Mouse (Mus musculus) left cerebral cortex, adult 8-10 months (tissue): ENCODE measurements around the gene Tenm2. TPM values are rescaled to one million over a fixed set of nuclear protein-coding genes. Genes with fewer than 3 reads are reported as not detected.

Experiments
- DNase-seq, 2 experiments: peaks; one replicate each; pipeline ENCODE4 v3.0.0; 2022; ENCODE audit warnings: low spot score in 2 of 2
- total RNA-seq, 4 experiments: library from RNA; stranded (reverse); gene quantifications; 2 replicates each; pipeline ENCODE4 v1.2.4; 2022

Tenm2 gene
- total RNA-seq, 4 experiments from 2014 or later, result 89.1 to 98.1 (median 90.5) TPM

DNA sequence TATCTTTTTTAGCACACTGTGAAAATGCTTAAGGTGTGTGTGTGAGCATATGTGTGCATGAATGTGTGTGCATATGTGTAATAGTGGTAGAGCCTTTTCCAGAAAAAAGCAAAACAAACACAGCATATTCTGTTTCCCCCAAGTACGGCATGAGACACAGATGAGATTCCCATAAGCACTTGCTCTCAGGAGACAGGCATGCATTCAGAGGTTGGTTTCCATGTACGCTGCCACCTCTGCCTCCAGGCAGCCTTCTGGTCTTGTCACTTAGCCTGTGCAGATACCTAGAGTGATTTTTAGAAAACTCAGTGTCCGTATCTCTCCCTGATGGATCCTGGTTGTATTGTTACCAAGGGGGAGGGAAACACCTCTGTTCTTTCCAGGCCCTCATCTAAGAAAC lies 1013.7 kb downstream of the Tenm2 start:
- no peak for DNase-seq

DNA sequence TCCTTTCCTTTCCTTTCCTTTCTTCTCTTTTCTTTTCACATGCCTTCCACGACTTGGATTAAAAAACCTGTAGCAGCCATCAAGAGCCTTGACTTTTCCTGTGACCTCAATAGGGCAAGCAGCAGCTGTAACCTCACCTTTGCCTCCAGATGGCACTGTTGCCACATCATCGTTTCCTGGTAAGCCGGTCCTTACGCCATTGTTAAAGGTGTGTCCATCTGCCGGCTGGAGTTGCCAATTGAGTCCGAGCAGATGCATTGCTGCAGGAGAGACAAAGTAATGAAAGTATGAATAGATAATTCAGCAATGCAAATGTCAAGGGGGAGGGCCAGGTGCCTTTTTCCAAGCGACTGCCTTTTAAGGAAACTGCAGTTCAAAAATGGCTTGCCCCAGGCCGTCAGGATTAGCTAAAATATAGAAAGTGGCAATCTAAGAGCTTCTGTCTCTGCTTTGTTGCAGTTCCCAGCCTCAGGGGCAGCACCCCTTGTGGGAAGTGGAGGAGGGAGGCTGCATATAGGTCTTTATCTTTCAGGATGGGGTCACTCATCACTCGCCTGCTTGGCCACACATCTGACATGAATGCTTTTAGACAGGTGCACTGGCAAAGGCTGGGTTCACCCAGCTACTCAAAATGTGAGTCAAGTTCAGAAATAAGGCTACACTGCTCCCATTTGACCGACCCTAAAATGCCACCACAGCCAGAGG lies 1014.3 kb downstream of the Tenm2 start:
- DNase-seq, result peak; percentile 59 to 75

DNA sequence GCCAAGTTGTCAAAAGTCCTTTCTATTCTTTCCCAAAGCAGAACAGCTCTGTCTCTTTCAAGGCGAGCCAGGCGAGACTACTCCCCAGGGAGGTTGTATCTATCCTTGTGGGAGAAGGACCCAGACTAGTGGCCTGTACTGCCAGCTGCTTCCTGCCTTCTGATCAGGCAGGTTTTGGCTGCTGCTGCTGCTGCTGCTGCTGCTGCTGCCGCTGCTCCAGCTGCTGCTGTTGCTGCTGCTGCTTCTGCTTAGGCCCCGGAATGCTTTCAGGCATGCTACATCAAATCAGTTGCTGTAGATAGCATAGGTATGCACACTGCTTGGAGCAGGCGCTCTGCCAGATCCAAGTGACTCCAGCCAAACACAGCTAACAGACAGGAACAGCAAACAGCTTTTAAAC lies 1015.1 kb downstream of the Tenm2 start:
- DNase-seq, result no peak

DNA sequence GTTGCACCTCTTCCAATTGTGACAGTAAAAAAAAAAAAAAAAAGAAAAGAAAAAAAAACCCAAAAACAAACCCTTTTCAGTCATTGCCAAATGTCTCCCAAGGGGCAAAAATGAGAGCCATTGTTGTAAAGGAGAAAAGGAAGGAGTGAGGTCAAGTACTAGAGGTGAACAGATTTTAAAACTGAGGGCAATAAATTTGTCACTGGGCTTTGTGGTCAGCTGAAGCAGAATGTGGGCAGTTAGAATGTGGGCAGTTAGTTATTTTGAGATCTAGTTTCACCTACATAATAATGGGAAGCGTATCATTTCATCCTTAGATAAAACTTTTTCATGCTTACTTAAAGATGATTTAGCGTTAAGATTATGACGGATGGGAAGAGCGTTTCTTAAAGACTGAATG lies 1016.2 kb downstream of the Tenm2 start:
- DNase-seq, result no peak

DNA sequence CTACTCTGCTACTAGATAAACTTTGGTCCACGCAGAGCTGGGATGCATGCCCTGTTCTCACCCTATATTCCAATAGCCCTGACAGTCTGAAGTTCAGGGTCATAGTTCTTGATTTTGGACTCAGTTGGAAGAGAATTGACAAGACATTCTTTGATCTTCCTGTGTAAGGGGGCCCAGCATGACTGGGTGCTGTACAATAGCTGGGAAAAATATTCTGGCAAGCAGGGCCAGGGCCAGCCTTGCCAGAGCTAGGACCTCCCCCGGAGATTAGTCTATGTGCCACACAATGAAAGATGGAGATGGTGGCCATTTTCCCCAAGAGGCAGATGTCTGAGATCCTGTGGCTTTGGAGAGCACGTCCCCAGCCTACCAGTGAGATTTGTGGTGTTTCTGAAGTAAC lies 1021.2 kb downstream of the Tenm2 start:
- DNase-seq, result no peak

DNA sequence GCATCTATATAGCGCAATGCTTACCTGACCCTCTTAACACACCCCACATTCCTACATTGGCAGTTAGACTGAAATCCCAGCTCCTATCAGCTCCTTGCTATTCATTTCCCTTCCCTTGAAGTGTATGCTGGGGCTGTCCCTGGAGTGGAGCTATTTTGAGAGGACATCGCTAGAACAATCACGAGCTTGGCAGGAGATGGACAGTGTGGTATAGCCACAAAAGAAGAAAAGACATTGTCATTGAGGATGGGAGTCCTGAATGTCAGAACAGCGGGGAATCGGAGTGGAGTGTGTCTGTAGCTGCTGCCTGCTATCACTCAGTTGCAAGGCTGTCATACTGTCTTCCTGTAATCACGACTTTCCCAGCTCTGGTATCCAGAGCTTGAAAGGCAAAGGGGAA lies 1031.4 kb downstream of the Tenm2 start:
- DNase-seq, result no peak

DNA sequence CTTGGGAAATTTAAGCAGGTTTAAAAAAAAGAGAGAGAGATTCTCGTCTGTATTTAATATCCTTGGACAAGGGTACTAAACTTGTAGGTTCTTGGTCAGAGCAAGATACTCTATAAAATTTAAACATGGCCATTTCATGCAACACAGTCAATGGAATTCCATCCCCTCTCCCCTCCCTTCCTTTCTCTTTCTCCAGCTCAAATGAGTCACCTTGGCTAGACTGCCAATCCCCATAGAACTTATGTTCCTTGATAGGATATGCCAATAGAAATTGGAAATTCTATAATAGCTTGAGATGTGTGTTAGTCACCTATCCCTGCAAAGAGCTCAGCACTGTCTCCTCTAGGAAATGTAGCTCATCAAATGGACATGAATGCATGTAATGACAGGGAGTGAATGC lies 1031.9 kb downstream of the Tenm2 start:
- no peak for DNase-seq

DNA sequence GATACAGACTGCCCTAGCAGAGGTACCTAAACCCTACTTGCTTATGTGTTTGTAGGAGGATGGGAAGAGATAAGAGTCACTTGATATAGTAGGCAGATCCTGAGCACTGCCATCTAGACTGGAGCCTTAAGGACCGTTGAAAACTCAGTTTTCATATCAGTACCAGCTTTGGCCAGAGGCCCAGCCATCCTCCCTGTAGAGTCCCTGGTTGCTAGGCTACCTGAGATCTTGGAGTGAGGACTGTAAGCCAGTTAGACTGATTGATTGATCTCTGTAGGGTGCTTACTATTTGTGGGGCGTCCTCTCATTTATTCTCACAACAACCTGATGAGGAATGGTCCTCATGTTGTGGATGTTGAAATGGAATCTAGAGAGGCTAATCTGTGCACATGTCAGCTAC lies 1041.4 kb downstream of the Tenm2 start:
- no peak for DNase-seq

DNA sequence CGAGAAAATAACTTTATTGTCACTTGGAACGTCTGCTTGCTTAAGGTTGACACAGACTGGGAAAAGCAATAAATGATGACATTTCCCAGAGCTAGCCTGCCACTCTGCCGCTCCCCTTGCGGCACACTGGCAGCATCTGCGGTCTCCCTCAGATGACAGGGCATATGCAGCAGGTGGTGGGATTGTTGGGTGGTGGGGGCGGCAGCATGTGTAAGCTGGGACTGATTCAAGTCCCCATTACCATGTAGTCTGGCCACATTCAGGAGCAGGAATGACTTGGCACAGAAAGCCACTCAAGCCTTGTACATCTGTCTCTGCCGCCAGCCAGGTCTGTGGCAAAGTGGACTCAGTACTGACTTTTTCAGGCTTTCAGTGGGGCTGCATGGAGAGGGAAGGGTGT lies 1059.7 kb downstream of the Tenm2 start:
- peak in 1 of 2 experiments; percentile 69 for DNase-seq

DNA sequence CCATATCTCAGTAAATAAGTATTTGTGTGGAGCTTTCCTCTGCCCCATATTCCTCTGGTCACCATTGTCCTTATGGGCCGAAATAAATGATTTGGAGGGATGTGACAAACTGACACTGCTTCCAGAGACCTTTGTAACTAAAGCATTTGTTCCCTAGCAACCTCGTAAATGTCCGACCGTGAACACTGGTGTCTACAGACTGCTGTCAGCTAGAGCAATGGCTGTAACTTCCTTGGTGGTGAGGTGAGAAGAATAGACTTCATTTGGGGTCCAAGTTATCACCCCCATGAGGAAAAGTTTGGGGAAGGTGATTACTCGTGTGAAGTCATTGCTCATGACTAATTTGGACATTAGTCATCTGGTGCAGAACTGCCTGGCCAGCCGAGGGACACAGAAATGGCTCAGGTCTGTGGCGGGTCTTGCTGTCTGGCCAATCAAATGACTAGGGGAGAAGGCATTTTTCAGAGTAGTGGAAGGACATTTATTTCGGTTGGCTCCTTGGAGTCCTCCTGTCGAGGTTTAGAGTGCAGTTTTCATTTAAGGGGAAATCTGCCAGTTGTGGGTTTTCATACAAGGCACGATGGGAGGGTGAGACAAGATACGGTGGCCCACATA lies 1062.6 kb downstream of the Tenm2 start:
- DNase-seq, result no peak

DNA sequence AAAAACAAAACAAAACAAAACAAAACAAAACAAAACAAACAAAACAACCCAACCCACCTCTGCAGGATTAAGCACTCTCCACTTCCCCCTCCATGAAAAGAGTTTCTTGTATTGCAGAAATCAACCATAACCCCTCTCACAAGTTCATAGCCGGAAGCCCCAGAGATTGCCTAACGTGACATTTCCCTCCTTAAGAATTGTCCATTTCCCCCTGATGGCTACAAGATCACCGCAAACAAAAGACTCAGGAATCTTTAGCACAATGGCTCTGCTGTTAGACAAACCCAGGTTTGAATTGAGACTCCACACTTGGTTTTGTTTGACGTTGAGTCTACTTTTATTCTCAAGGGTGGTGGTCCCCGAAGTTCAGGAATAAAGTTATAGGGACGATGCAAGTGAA lies 1063.2 kb downstream of the Tenm2 start:
- no peak for DNase-seq

DNA sequence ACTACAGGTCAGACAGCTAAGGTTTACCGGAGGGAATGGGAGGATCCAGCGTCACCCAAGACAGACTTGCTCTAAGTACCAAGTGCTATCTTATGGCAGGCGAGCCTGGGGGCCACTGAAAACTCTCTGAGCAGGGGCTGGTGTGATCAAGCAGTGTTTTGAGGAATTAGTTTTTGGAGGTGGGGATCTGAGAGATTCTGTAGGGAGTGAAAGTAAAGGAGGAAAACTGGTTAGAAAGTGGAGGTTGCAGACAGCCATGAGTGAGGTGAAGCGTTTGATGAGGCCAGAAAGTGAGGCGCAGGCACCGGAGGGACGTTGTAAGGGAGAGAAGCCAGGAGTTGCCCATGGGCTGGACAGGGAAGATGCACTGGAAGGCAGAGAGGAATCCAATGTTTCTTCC lies 1063.8 kb downstream of the Tenm2 start:
- no peak for DNase-seq

DNA sequence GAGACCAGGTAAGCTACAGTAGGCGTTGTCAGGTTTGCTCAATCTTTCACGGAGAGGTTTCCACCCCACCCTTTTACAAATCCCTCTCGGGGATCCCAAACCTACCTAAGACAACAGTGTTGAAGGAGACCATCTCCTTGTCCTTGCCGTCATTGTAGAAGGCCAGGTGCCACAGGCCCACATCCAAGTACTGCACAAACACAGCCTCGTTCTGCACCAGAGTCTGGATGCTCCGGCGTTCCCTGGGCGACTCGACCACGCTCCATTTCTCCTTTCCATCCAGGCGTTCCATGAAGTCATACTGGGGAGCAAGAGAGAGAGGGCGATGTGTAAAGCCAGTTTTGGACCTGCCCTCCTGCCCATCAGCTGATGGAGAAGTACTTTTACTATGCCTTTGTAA lies 1064.5 kb downstream of the Tenm2 start:
- DNase-seq, result no peak

DNA sequence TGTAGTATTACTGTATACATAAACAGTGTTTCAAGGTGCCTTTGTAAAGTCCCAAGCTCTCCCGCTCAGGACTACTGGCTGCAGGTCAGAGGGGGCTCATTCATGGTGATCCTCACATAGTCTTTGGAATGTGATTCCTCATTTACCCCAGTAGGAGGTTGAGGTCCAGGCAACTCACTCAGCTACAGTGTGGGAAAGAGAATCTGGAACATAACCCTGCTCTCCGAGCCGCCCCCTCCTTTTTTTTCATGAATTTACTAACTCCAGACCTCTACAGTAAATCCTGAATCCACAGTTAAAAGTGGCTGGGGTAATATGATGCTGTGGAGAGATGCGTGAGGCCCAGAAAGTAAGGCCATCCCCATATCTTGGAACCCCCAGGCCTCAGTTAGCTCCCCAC lies 1066.0 kb downstream of the Tenm2 start:
- no peak for DNase-seq

DNA sequence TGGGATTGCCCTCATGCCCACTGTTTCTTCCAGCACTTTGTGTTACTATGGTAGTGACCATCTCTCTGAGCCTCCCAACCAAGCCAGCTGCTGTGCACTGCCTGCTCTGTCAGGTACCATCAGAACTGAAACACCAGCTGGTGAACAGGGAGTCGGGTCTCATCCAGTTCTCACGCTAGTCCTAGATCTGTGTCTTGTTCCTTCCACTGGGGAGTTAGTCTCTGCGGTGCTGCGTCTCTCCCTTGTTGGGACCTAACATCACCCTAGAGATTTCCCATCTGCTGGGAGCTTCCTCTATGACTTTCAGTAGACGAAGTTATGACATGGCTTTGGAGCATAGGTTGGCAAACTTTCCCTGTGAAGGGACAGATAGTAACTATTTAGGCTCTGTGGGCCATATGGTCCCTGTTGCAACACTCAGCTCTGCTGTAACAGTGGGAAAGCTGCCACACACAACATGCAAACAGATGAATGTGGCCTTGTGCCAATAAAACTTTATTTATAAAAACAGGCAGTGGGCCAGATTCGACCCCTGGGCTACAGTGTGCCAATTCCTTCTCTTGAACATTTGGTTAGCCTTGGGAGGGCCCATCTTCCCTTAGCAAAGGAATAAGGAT lies 1066.7 kb downstream of the Tenm2 start:
- no peak for DNase-seq

DNA sequence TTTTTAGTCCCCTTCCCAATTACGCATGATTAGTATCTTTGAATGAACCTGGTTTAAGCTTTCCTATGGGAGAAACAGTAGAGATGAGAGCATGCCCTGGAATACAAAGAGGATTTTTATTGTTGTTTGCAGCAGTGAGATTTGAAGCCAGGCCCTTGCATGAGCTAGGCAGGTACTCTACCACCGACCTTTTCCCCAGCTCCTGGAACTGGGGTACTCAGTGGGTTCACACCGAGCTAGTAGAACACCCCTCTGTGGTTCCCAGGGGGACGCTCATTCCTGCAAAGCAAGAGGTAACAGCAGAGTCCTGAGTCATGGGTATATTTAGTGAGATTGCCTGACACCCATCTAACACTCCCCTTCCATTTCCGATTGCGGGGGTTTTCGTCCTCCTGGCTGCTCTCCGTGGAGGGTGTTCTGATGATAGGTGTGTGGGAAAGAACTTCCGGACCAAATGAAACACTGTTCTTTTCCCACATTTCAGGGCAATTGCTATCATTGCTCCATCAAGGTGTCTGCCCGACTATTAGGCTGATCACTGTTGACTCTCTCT lies 1067.9 kb downstream of the Tenm2 start:
- no peak for DNase-seq

DNA sequence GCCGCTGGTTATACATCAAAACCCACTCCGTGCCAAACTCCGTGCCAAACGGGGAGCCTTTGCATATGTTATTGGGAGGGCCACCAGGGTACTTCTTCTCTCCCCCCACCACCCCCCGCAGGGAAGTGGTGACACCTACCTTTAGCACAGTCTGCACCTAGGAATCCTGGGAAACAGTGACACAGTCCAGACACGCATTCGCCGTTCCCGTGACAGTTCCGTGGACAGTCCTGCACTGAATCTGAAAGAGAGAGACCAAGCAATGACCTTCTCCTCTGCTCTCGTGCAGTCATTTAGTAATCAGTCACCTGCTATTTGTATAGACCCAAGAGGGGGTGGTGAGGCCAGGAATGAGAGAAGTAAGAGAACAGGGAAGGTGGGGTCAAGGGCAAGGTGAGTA lies 1072.2 kb downstream of the Tenm2 start:
- peak in 1 of 2 experiments; percentile 3 for DNase-seq

DNA sequence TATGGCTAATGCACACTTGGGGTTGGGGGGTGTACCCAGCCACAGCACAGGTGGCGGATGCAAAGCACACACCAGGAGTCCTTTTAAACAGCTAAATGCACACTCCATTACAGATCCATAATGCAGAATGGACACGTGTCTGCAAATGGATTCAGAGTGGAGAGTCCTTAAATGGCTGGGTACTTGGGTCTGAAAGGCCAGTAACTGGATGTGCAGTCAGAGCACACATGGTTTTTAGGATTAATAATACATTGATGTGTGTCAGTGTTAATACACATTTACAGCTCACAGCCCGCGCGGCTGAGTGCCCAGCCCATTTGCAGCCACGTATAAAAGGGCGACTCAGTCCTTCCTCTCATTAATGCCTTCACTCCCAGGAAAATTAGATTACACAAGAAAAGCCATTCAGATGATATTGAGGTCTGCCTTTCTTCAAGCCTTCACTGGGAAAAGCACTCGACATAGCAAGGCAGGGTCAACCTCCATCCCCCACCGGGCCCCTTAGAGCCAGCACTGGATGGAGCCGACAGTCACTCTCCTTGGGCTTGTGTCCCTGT lies 1073.9 kb downstream of the Tenm2 start:
- DNase-seq, result peak in 1 of 2 experiments; percentile 2

DNA sequence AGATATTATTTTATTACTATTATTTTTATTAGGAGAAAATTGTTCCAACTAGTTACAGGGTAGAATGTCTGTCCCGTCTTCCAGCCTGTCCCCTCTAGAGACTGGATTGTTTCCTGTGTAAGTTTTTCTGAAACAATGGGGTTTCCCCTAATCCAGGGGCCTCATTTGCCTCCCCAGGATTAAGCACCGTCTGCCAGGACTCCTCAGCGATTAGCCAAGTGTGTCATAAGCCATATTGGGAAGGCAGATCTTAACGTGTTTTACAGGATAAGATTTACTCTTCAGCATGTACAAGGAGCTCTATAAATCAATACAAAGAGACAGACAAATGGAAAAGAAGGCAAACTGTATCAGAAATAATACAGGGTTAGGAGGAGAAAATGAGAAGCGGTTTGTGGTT lies 1082.3 kb downstream of the Tenm2 start:
- DNase-seq, result no peak

DNA sequence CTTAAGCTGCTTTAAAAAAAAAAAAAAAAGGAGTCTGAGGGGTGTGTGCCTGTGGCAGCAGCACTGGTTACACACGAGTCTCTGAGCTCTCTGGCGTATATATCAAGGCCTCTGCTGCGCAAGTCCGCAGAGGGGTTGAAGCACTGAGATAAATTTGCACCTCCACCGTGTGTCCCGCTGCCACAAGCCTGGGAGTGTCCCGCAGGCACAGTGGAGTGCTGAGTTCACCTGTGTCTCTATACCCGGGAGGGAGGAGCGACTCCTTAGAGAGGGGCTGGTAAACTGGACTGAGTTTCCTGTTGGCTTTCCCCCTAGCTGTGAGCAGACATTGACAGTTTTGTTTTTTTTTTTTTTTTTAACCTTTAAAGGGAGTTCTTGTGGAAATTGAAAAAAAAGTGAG lies 1082.8 kb downstream of the Tenm2 start:
- no peak for DNase-seq

DNA sequence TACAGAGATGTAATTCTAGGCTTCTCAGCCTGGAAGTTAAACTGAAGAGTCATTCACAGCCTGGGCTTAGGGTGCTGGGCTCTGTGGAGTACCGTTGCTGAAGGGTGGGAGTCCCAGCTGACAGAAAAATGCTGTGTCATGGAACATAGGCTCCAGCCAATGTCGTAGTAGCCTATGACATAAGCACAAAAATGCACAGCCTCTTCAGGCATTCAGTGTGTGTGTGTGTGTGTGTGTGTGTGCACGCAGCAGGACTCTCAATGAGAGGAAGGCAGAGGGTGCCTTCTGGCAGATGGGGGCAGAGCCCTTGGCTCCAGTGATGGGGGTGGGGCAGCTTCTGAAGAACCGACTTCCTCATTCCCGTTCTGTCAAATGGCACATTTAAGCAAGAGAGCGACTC lies 1083.5 kb downstream of the Tenm2 start:
- peak in 1 of 2 experiments; percentile 35 for DNase-seq

DNA sequence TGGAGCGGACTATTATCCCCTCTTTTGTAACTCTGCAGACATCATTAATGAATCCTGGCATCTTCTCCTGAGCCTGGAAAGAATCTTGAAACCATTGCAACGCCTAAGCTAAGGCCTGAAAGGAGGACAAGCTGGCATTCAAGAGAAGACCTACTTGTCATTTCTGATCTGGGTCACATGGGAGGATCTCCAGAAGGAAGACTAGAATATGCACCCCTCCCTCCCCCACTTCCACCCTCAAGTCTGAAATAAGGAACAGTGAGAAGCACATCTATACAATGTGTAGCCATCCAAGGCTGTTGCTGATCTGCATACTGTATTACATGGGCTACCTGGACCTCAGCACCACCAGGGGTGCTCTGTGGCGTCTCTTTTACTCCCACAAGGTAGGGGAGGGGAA lies 1086.7 kb downstream of the Tenm2 start:
- DNase-seq, result no peak
